Mouse (Mus musculus): ENCODE measurements around the gene Ddx49.
A peak's percentile ranks its signal among the peaks of the same experiment; 100 is the strongest.

- TF ChIP-seq HCFC1 (IDR thresholded peaks at IDR 0.05; ENCODE audit: borderline replicate concordance, insufficient read depth, low read length) (no peak), MAFK (IDR thresholded peaks at IDR 0.05; ENCODE audit: insufficient read depth, low read depth, low read length) (no peak), CHD2 (IDR thresholded peaks at IDR 0.05; ENCODE audit: low read depth, low read length) (no peak), ZC3H11A (IDR thresholded peaks at IDR 0.05; ENCODE audit: borderline replicate concordance, low read depth, low read length) (no peak), ZNF384 (IDR thresholded peaks at IDR 0.05; ENCODE audit: low read depth, low read length) (0 out of 2 replicates have a peak, but pooled peaks have one; percentile 38)
These were observed 41.4 kb upstream of the Ddx49 start for GRCm38 (mm10) chr8:70343696-70344095.
